Mouse (Mus musculus) right cerebral cortex, adult 2 months (tissue): Measurements from ENCODE around the gene Cdk14.

Experiments
- DNase-seq, 2 experiments: peaks; one replicate each; pipeline ENCODE4 v3.0.0; 2021 to 2022; ENCODE audit warnings: low spot score in 2 of 2

Cdk14 gene

GRCm38 (mm10) chr5:5419992-5420455, at the start of gene Cdk14:
Gene Cdk14 (minus strand): TSS chr5:5420312.
- DNase-seq: no peak

- no peak for DNase-seq
These were observed 45.1 kb upstream of the Cdk14 start for GRCm38 (mm10) chr5:5465256-5465655.

- no peak for DNase-seq
These were observed 11.8 kb upstream of the Cdk14 start for GRCm38 (mm10) chr5:5431746-5432438.

GRCm38 (mm10) chr5:5423723-5424171, 3.6 kb upstream of the Cdk14 start:
- DNase-seq: no peak

- DNase-seq: no peak
These were observed 3.0 kb upstream of the Cdk14 start for GRCm38 (mm10) chr5:5423081-5423480.

GRCm38 (mm10) chr5:5421439-5421838, 1.3 kb upstream of the Cdk14 start:
- DNase-seq: no peak

GRCm38 (mm10) chr5:5419253-5419652, 859 bp downstream of the Cdk14 start:
- DNase-seq: no peak

GRCm38 (mm10) chr5:5414835-5415234, 5.3 kb downstream of the Cdk14 start:
- DNase-seq: no peak

- DNase-seq: no peak
These were observed 8.2 kb downstream of the Cdk14 start for GRCm38 (mm10) chr5:5411886-5412285.

- peak; percentile 32 to 33 for DNase-seq
These were observed 18.1 kb downstream of the Cdk14 start for GRCm38 (mm10) chr5:5401986-5402385.

GRCm38 (mm10) chr5:5392786-5393185, 27.3 kb downstream of the Cdk14 start:
- no peak for DNase-seq

- peak in 1 of 2 experiments; percentile 6 for DNase-seq
These were observed 39.1 kb downstream of the Cdk14 start for GRCm38 (mm10) chr5:5380731-5381718.

GRCm38 (mm10) chr5:5379870-5380730, 40.0 kb downstream of the Cdk14 start:
- DNase-seq: peak; percentile 48 to 52

GRCm38 (mm10) chr5:5379501-5379869, 40.6 kb downstream of the Cdk14 start:
- no peak for DNase-seq

GRCm38 (mm10) chr5:5374393-5374792, 45.7 kb downstream of the Cdk14 start:
- DNase-seq: no peak

- no peak for DNase-seq
These were observed 46.6 kb downstream of the Cdk14 start for GRCm38 (mm10) chr5:5373541-5373940.

- no peak for DNase-seq
These were observed 47.2 kb downstream of the Cdk14 start for GRCm38 (mm10) chr5:5372936-5373335.

GRCm38 (mm10) chr5:5372354-5372753, 47.8 kb downstream of the Cdk14 start:
- no peak for DNase-seq

GRCm38 (mm10) chr5:5370322-5371082, 49.6 kb downstream of the Cdk14 start:
- no peak for DNase-seq

GRCm38 (mm10) chr5:5368389-5369164, 51.5 kb downstream of the Cdk14 start:
- DNase-seq: no peak
